Mouse (Mus musculus) small intestine, adult 2 months (tissue): ENCODE data around the gene Sult6b2. TPM values are rescaled to one million over a fixed set of nuclear protein-coding genes. Genes with fewer than 3 reads are reported as not detected.
A peak's percentile ranks its signal among the peaks of the same experiment; 100 is the strongest.

Experiments
- H3K27ac ChIP-seq: fragments of 200-500 bp; 2 replicates; pipeline ENCODE4 v1.5.1; 2012; ENCODE audit warnings: low read depth, low read length, control low read depth, inconsistent platforms; ENCODE audit not compliant: insufficient read depth
- H3K27me3 ChIP-seq: fragments of 200-500 bp; 2 replicates; pipeline ENCODE4 v1.6.1; 2012; ENCODE audit warnings: mild to moderate bottlenecking, moderate library complexity, low read length, inconsistent platforms; ENCODE audit not compliant: control insufficient read depth, insufficient read depth
- H3K36me3 ChIP-seq: fragments of 200-500 bp; 2 replicates; pipeline ENCODE4 v1.6.1; 2012; ENCODE audit warnings: mild to moderate bottlenecking, low read length, control low read depth, inconsistent platforms; ENCODE audit not compliant: control insufficient read depth, insufficient read depth
- H3K4me1 ChIP-seq: fragments of 200-500 bp; 2 replicates; pipeline ENCODE4 v1.6.1; 2012; ENCODE audit warnings: low read length, inconsistent platforms, mixed read lengths; ENCODE audit not compliant: control insufficient read depth, insufficient read depth, insufficient read length
- H3K4me3 ChIP-seq: fragments of 200-500 bp; 2 replicates; pipeline ENCODE4 v1.5.1; 2012; ENCODE audit warnings: low read depth, mild to moderate bottlenecking, control low read depth, inconsistent platforms, low read length, moderate library complexity
- CTCF ChIP-seq: fragments of 200-500 bp; IDR thresholded peaks from 2 replicates; pipeline ENCODE4 v1.5.1; 2012; ENCODE audit warnings: low read depth, mild to moderate bottlenecking, control low read depth, inconsistent platforms, low read length, moderate library complexity, mixed read lengths; ENCODE audit not compliant: insufficient replicate concordance, insufficient read length; ENCODE audit errors: extremely low read depth
- POLR2A ChIP-seq: fragments of 200-500 bp; IDR thresholded peaks from 2 replicates; pipeline ENCODE4 v1.6.1; 2012; ENCODE audit warnings: low read depth, mild to moderate bottlenecking, control low read depth, inconsistent platforms, low read length, moderate library complexity
- WGBS: fragments of 180-500 bp; shearing (Covaris S2); methylation state at CpG from one replicate; pipeline ENCODE4 v1.1.7; 2018; 5-methylcytosine and 5-hydroxymethylcytosine counted together
- polyA plus RNA-seq: library from polyadenylated mRNA; depleted of rRNA; stranded (reverse); fragments of >200 nt; gene quantifications from 2 replicates; pipeline ENCODE4 v1.2.3, GENCODE M21; 2012

The Sult6b2 gene
- polyA plus RNA-seq, 1 experiment = 0.20 TPM

DNA sequence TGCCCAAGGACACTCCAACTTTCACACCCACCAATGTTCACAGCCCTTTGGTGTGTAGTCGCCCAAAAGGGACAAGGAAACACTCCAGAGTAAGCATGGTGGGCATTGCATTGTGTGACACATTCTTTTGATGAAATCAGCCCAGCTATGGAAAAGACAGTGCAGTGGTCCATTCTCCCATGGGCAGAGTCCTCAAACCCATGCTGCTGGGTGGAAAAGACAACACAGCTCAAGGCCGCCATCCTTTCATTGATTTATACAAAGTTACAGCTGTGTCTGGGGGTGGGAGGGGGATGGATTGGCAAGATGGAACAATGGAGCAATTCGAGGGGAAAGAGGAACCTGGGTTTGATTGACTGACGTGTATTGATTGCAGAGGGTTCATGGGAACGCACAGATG lies 8.7 kb upstream of the Sult6b2 start:
- 86% methylated on average over 5 of the region's 5 CpGs for WGBS
- H3K4me1 ChIP-seq = peaks cover 2% of the 10 kb centered on the region; the same call in 1 of the 2 replicates
- no peak overlapping the region for H3K27ac ChIP-seq
- H3K4me3 ChIP-seq = no peak overlapping the region
- H3K36me3 ChIP-seq = no peaks in the 10 kb centered on the region
- no peak for TF ChIP-seq POLR2A
- no peak for TF ChIP-seq CTCF
- no peaks in the 10 kb centered on the region for H3K27me3 ChIP-seq

GRCm38 (mm10) chr6:142810239-142810638 lies 5.9 kb upstream of the Sult6b2 start:
- TF ChIP-seq CTCF = no peak
- Histone ChIP-seq H3K27ac (no peak overlapping the region), H3K4me1 (peaks cover 8% of the 10 kb centered on the region; the same call in 1 of the 2 replicates), H3K36me3 (no peaks in the 10 kb centered on the region), H3K4me3 (no peak overlapping the region), H3K27me3 (no peaks in the 10 kb centered on the region)
- 76% methylated on average over 6 of the region's 6 CpGs for WGBS

GRCm38 (mm10) chr6:142809373-142810098 lies 5.2 kb upstream of the Sult6b2 start:
- TF ChIP-seq POLR2A = no peak
- no peak for TF ChIP-seq CTCF
- Histone ChIP-seq H3K27ac (no peak overlapping the region), H3K36me3 (no peaks in the 10 kb centered on the region), H3K4me1 (peaks cover 9% of the 10 kb centered on the region; the same call in 1 of the 2 replicates), H3K27me3 (no peaks in the 10 kb centered on the region), H3K4me3 (no peak overlapping the region)
- 29% methylated on average over 6 of the region's 6 CpGs for WGBS

GRCm38 (mm10) chr6:142806326-142806725 lies 2.0 kb upstream of the Sult6b2 start:
- peak overlapping the region; percentile 48; the same call in 1 of the 2 replicates for H3K27ac ChIP-seq
- H3K4me1 ChIP-seq = peaks cover 9% of the 10 kb centered on the region; the same call in 1 of the 2 replicates

GRCm38 (mm10) chr6:142802617-142803525 lies 1.4 kb downstream of the Sult6b2 start:
- H3K4me1 ChIP-seq = peaks cover 19% of the 10 kb centered on the region
- 26% methylated on average over 11 of the region's 11 CpGs for WGBS
- H3K27ac ChIP-seq = peak overlapping the region; percentile 44; the same call in 1 of the 2 replicates
- H3K36me3 ChIP-seq = no peaks in the 10 kb centered on the region
- H3K4me3 ChIP-seq = peak overlapping the region; percentile 30; the same call in 1 of the 2 replicates
- TF ChIP-seq POLR2A (no peak), CTCF (no peak)
- no peaks in the 10 kb centered on the region for H3K27me3 ChIP-seq

More at GRCm38 (mm10) chr6:142806326-142806725, 2.0 kb upstream of the Sult6b2 start:
- no peak overlapping the region for H3K4me3 ChIP-seq
- 28% methylated on average over 4 of the region's 4 CpGs for WGBS
- no peaks in the 10 kb centered on the region for H3K36me3 ChIP-seq
- no peak for TF ChIP-seq CTCF
- TF ChIP-seq POLR2A = no peak
- H3K27me3 ChIP-seq = no peaks in the 10 kb centered on the region

DNA sequence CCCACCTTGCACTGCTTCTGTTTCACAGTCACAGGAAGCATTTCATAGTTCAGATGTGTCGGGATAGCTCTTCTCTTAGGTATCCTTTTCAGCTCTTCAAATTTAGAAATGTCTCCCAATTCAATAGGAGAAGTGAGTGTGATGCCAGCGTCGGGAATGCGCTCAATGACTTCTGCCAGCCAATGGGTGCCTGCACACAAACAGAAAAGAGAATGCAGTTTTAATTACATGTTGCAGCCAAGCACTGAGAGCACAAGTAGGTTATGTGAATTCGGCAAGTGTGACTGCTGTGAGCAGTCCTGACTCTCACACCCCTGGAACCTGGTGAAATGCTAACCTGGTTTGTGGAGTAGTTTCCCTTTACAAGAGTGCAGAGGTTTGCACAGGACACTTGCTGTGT lies 2.6 kb downstream of the Sult6b2 start:
- H3K27ac ChIP-seq = peak overlapping the region; percentile 31; the same call in 1 of the 2 replicates
- no peaks in the 10 kb centered on the region for H3K36me3 ChIP-seq
- no peak for TF ChIP-seq POLR2A
- TF ChIP-seq CTCF = no peak
- H3K4me3 ChIP-seq = no peak overlapping the region
- peaks cover 19% of the 10 kb centered on the region for H3K4me1 ChIP-seq
- 88% methylated on average over 5 of the region's 5 CpGs for WGBS
- no peaks in the 10 kb centered on the region for H3K27me3 ChIP-seq
